Mouse (Mus musculus): ENCODE measurements around the gene Bicral. TPM values are rescaled to one million over a fixed set of nuclear protein-coding genes. Genes with fewer than 3 reads are reported as not detected.
"Not testable (repeated sequence)": the region's sequence is repeated elsewhere in the genome, so short reads cannot be mapped to it uniquely, and the experiment has no call there.

The Bicral gene
- total and polyA plus RNA-seq, 3 experiments = 3.0 to 7.4 (median 5.9) TPM

DNA sequence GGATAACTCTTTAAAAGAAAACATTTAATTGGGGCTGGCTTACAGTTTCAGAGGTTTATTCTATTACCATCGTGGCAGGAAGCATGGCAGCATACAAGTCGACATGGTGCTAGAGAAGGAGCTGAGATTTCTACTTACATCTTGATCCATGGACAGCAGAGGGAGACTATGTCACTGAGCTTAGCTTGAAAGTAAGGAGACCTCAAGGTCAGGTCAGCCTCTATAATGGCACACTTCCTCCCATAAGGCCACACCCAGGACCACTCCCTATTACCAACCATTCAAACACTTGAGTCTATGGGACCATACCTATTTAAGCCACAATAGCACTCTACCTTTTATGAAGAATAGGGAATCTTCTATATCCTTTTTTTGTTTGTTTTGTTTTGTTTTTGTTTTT is 65.3 kb downstream of the Bicral start:
- H3K4me3 ChIP-seq (replicated peaks in 1 of 3; ENCODE audit: low read depth in 2 of 3, low read length in 2 of 3, poor library complexity in 1 of 3) = no peak overlapping the region
- dilution Hi-C loops (cut with MboI; ENCODE audit: extremely low pct_ligation_motif_present, extremely low pct_unique_long_range_greater_than_20kb, low sequenced_read_pairs) = no loop called here
- in situ Hi-C loops (cut with MboI; ENCODE audit: low pct_ligation_motif_present, low pct_unique_long_range_greater_than_20kb, low sequenced_read_pairs) = no loop called here
- H3K27me3 ChIP-seq (replicated peaks) = no peaks in the 10 kb centered on the region
- no peak overlapping the region for H3K4me2 ChIP-seq (ENCODE audit: insufficient read depth, low read depth, poor library complexity, severe bottlenecking)
- H3K27ac ChIP-seq (ENCODE audit: insufficient read depth, low read depth) = no peak overlapping the region
- no peaks in the 10 kb centered on the region for H3K79me2 ChIP-seq (replicated peaks; ENCODE audit: control insufficient read depth, extremely low read depth, insufficient read depth, poor library complexity, severe bottlenecking)
- H3K9ac ChIP-seq (ENCODE audit: insufficient read depth, low read depth) = no peak overlapping the region
- no peaks in the 10 kb centered on the region for H3K9me3 ChIP-seq (replicated peaks; ENCODE audit: low read length)
- DNase-seq (ENCODE audit: extremely low read depth) = no peak
- TF ChIP-seq CHD2 (IDR thresholded peaks at IDR 0.05; ENCODE audit: low read length) = no peak
- TF ChIP-seq USF2 (conservative IDR thresholded peaks at IDR 0.05; ENCODE audit: low read depth, low read length) = no peak
- TF ChIP-seq MXI1 (IDR thresholded peaks at IDR 0.05; ENCODE audit: low read depth, low read length) = no peak
- no peak for TF ChIP-seq IRF4 (IDR thresholded peaks at IDR 0.05; ENCODE audit: low read depth, low read length)
- no peak for TF ChIP-seq RCOR1 (conservative IDR thresholded peaks at IDR 0.05; ENCODE audit: low read depth, low read length)
- no peak for TF ChIP-seq UBTF (IDR thresholded peaks at IDR 0.05; ENCODE audit: low read depth, low read length)
- no peak for TF ChIP-seq MAX (IDR thresholded peaks at IDR 0.05; ENCODE audit: low read length)
- TF ChIP-seq JUN (IDR thresholded peaks at IDR 0.05; ENCODE audit: insufficient read depth, low read depth, low read length) = no peak
- TF ChIP-seq CTCF (conservative IDR thresholded peaks at IDR 0.05 in 1 of 2, IDR thresholded peaks at IDR 0.05 in 1 of 2; ENCODE audit: low read depth in 2 of 2, low read length in 2 of 2) = peak in 1 of 2 experiments; percentile 40; a peak in 2 of 4 replicates
- TF ChIP-seq POLR2A (IDR thresholded peaks at IDR 0.05; ENCODE audit: low read depth, low read length) = no peak
- no peak for TF ChIP-seq SIN3A (IDR thresholded peaks at IDR 0.05; ENCODE audit: low read length)
- TF ChIP-seq CHD1 (IDR thresholded peaks at IDR 0.05; ENCODE audit: low read depth, low read length) = no peak
- TF ChIP-seq SMC3 (IDR thresholded peaks at IDR 0.05; ENCODE audit: low read depth, low read length) = peak; percentile 44
- no peak for TF ChIP-seq USF1 (IDR thresholded peaks at IDR 0.05; ENCODE audit: low read depth, low read length)
- TF ChIP-seq RAD21 (IDR thresholded peaks at IDR 0.05; ENCODE audit: low read depth, low read length) = peak; percentile 34
- no peak for TF ChIP-seq ZMIZ1 (IDR thresholded peaks at IDR 0.05; ENCODE audit: low read depth, low read length)
- no peak for TF ChIP-seq KAT2A (IDR thresholded peaks at IDR 0.05; ENCODE audit: insufficient replicate concordance, low read length)
- TF ChIP-seq MAZ (IDR thresholded peaks at IDR 0.05; ENCODE audit: low read depth, low read length) = no peak
- no peak for TF ChIP-seq JUND (conservative IDR thresholded peaks at IDR 0.05; ENCODE audit: low read depth, low read length)
- no peak for TF ChIP-seq ETS1 (conservative IDR thresholded peaks at IDR 0.05; ENCODE audit: low read depth, low read length)
- peaks cover 3 to 6% of the 10 kb centered on the region in 2 experiments; a peak in 1 of 4 replicates for H3K4me1 ChIP-seq (ENCODE audit: control insufficient read depth in 1 of 2, insufficient read depth in 2 of 2)
- H3K36me3 ChIP-seq (replicated peaks in 1 of 2; ENCODE audit: control insufficient read depth in 1 of 2, insufficient read depth in 1 of 2, low read length in 1 of 2) = peaks cover 0 to 14% of the 10 kb centered on the region in 2 experiments

DNA sequence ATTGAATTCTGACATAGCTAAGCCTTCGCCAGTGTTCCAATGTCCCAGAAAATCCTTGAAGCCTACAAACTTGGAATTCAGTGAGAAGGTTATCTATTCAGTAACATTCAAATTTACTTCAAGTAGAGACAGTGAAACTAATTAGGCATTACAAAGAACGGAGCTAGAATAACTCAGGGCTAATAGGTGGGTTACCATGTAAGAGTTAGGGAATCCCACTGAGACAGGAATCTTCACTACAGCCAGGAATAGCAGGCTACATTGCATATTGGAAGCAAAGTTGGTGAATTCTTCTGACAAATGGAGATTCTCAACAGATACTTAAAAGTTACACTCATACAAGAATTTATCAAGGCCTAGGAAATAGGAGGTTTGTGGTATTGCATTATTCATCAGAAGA is 70.3 kb downstream of the Bicral start:
- DNase-seq (ENCODE audit: extremely low read depth); H3K4me2 ChIP-seq (ENCODE audit: insufficient read depth, low read depth, poor library complexity, severe bottlenecking); H3K9ac ChIP-seq (ENCODE audit: insufficient read depth, low read depth); H3K27me3 ChIP-seq (replicated peaks); H3K9me3 ChIP-seq (replicated peaks; ENCODE audit: low read length); H3K4me3 ChIP-seq (replicated peaks in 1 of 3; ENCODE audit: low read depth in 2 of 3, low read length in 2 of 3, poor library complexity in 1 of 3); H3K79me2 ChIP-seq (replicated peaks; ENCODE audit: control insufficient read depth, extremely low read depth, insufficient read depth, poor library complexity, severe bottlenecking); H3K4me1 ChIP-seq (ENCODE audit: control insufficient read depth in 1 of 2, insufficient read depth in 2 of 2); dilution Hi-C loops (cut with MboI; ENCODE audit: extremely low pct_ligation_motif_present, extremely low pct_unique_long_range_greater_than_20kb, low sequenced_read_pairs); H3K27ac ChIP-seq (ENCODE audit: insufficient read depth, low read depth); H3K36me3 ChIP-seq (replicated peaks in 1 of 2; ENCODE audit: control insufficient read depth in 1 of 2, insufficient read depth in 1 of 2, low read length in 1 of 2): not testable (repeated sequence)
- in situ Hi-C loops (cut with MboI; ENCODE audit: low pct_ligation_motif_present, low pct_unique_long_range_greater_than_20kb, low sequenced_read_pairs) = loop anchor here (10.0 kb wide), 1 partner anchor 97 kb away; no protein-coding TSS in a partner anchor
